Mouse (Mus musculus) liver, adult (tissue): Measurements from ENCODE around the gene Flt4.
A peak's percentile ranks its signal among the peaks of the same experiment; 100 is the strongest.
"Not testable (repeated sequence)": the region's sequence is repeated elsewhere in the genome, so short reads cannot be mapped to it uniquely, and the experiment has no call there.

Experiments used
- GATA4 ChIP-seq: IDR thresholded peaks from 2 replicates; pipeline ENCODE4 v1.6.1; 2014; ENCODE audit warnings: mild to moderate bottlenecking, low read length; ENCODE audit not compliant: insufficient replicate concordance

Flt4 gene

DNA sequence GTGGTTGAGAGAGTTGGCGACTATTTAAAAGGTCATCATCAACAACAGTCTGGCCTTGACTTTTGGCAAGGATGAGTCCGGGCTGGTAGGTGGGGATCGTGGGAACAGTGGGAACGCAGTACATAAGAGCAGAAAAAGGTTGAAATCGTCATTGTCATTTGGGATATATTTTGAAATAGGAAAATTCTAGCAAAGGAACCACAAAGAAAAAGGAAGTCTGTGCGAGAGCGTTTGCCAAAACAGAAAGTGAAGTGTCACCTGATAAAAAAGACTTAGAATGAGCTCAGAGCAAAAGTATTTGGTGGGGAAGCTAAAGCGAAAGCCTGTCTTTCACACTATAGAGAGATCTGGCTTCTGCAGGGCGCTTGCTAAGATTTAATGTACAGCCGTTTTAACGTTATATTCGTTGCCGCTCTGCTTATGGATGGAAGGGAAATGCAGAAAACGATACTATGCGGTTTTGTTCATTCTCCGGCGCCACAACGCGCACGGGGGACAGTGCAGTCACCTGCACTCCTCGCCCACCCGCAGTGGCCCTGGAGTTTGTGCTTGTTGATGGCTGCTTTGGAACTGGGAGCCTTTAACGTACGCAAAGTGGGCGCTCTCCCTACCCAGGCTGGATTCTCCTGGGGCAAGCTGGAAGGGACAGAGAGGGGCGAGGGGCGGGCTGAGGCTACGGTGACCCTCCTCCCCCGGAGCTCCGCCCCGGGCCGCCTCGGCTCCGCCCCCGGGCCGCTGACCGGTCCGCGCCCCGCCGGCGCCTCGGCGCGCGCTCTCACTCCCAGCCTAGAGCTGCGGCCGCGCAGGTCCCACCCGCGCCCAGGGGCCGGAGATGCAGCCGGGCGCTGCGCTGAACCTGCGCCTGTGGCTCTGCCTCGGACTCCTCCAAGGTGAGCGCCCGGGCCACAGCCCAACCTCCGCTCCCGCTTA, at the start of gene Flt4:
Flt4 (plus strand) TSS at position 326 of the 930 bp plus-strand sequence.
- TF ChIP-seq GATA4: not testable (repeated sequence)

- no peak for TF ChIP-seq GATA4
These were observed 18.9 kb upstream of the Flt4 start for GRCm38 (mm10) chr11:49590213-49590612.

DNA sequence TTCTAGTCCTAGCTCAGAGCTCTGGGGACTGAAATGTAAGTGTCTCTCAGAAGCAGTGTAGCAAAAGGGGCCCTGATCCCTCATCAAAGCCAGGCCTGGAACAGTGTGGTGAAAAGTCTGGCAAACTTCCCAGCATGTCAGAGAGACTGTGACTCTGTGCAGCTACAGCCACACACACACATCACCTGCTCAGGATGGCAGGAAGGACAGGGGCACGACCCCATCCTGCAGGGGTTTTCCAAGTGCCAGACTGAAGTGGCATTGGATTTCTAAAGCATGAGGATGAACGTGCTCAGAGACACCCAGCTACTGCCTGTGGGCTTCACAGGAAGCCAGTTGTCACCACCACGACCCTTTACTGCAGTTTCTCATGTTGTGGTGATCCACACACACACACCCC, 3.1 kb downstream of the Flt4 start:
- TF ChIP-seq GATA4: no peak

DNA sequence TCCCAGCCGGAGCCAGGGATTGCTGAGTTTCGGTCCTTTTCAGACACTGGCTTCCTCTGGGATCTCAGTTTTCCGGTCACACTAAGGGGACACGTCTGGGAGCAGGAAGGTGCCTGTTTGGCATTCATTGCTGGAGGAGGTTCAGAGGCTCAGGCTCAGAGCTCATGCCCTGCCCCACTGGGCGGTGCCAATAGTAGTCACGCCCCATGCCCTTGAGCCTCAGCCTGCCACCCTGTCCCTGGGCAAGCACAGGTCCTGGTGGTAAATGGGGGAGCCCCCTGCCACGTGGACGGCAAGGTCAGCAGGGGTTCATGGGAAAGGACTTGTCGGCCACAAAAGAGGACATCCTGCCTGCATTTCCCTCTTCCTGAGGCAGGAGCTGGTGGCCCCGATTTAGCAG, 4.3 kb downstream of the Flt4 start:
- TF ChIP-seq GATA4: no peak; the same call in 1 of the 2 replicates

DNA sequence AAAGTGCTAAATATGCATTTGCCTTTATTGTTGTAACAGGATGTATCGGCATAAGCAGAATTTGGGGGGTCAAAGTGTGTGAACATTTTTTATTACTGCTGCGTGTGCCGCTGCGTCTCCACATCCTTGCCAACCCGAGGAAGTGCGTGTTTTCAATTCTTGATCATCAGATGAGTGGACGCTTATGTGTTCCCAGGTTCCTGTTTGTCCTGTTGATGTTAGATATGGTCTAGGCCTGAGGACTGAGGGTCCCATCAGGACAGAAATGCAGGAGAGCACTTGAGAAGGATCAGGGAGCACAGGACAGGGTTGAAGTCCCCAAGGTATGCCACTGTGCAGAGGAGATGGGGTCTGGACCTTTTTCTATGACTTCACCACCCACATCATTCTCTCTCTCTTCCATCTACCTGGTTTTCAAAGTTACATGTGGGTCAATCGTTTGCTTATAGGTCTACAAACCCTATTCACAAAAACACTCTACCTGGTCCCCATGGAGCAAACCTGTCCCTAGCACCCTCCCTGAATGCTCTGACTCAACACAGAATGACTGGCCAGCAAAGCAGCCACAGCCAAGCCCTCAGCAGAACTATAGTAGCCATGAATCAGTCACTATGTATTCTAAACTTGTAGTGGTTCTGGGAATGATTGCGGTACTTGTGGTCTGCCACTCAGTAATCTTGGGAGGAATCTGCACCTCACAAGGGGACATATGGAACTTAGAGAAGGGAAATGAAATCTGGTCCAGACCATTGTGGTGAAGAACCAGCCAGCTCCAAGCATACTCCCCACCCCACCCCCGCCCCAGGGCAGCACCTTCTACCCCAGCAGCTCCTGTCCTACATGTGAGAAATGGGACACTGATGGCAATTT, 7.0 kb downstream of the Flt4 start:
- no peak for TF ChIP-seq GATA4

DNA sequence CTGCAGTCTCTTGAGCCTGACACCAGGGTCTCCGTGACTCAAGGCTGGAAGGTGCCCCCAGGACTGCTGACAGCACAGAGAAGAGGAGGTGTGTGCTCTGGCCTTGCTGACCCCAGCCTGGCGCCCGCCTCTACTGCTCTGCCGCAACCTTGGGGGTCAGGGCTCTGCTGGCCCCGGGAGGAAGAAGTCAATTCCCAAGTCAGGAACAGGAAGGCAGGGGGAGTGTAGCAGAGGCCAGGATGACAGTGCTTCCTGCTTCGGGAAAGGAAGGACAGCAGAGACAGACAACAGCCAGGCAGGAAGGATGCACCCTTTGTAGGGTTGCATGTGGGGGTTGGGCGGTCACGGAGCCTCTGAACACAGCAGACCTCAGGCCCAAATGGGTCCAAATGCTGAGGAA, 9.4 kb downstream of the Flt4 start:
- peak; percentile 40; the same call in 1 of the 2 replicates for TF ChIP-seq GATA4

DNA sequence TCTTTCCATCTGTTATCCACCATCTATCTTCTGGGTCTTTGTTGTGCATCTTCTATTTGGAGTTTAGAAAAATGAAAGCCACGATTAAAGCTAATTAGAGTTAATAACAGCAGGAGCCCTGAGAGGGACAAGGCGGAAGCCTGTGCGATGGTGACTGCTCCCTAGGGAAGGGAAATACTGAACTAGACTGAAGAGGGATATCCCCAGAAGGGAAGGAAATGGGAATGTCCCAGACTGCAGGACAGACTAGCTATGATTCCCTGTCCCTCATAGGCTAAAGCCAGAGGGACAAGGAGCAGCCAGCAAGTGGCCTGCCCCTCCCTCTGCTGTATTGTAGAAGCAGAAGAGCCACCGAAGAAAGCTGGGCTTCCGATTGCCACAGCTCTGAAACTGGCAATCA, 12.9 kb downstream of the Flt4 start:
- TF ChIP-seq GATA4: no peak

DNA sequence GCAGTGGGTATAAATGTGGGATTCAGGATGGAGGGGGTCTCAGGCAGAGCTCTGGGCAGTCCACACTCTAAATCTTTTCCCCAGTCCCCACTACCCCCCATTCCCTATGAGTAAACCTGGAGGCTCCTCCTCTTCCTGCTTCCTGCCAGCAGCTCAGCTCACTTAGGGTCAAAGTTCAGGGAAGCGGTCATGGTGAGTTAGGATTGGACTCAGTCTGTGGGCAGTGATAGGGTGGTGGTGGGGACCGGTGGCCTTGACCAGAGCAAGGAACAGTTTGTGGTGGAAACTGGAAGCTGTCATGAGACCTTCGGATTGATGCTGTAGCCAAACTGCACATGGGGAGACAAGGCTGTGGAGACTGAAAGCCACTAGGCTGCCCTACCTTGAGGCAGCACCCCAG, 15.1 kb downstream of the Flt4 start:
- no peak; the same call in 1 of the 2 replicates for TF ChIP-seq GATA4

- TF ChIP-seq GATA4: no peak
These were observed 16.8 kb downstream of the Flt4 start for GRCm38 (mm10) chr11:49625863-49626262.

DNA sequence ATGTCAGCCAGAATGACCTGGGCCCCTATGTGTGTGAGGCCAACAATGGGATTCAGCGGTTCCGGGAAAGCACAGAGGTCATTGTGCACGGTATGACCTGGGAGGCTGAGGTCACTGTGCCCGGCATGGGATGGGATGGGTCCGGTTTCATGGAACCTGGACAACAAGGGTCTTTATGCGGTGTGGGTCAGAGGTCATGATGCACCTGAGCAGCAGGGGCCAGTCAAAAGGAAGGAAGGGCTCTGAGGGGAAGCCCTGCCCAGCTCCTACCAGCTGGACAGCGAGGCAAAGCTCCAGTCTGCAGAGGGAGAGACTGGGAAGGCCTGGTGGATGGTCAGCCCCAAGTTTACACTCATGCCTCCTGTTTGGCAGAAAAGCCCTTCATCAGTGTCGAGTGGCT, 17.7 kb downstream of the Flt4 start:
- no peak for TF ChIP-seq GATA4

GRCm38 (mm10) chr11:49631154-49631553, 22.1 kb downstream of the Flt4 start:
- no peak for TF ChIP-seq GATA4

- no peak for TF ChIP-seq GATA4
These were observed 23.2 kb downstream of the Flt4 start for GRCm38 (mm10) chr11:49632256-49632655.

- no peak for TF ChIP-seq GATA4
These were observed 25.0 kb downstream of the Flt4 start for GRCm38 (mm10) chr11:49634101-49634500.

DNA sequence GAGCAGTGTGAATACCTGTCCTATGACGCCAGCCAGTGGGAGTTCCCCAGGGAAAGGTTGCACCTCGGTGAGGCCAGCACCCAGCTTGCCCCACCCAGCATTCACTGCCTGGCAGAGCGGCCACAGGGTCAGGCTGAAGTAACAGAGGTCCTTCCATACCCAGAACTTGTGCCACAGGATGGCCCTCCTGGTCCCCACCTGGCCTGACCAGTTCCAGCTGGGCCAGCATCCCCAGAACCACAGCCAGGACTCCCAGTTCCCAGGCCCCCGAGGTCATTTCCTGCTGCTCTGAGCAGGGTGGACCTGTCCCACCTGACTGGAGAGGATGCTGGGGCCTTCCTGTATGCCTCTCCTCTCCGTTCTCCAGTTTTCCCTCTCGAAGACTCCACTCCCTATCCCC, 26.6 kb downstream of the Flt4 start:
- no peak for TF ChIP-seq GATA4

DNA sequence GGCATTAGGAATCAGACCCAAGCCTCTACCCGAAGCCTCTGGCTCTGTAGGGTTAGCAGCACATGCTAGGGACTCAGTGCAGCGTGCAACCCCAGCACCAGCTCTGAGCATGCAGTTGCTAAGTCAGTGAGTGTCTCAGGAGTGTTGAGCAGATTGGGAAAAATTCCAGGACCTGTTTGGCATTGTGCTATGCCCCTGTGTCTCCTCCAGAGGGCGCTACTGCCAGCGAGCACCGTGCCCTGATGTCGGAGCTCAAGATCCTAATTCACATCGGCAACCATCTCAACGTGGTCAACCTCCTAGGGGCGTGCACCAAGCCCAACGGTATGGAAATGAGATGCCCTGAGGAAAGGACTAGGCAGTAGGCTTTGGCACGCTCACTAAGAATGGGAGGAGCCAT, 27.4 kb downstream of the Flt4 start:
- TF ChIP-seq GATA4: no peak

DNA sequence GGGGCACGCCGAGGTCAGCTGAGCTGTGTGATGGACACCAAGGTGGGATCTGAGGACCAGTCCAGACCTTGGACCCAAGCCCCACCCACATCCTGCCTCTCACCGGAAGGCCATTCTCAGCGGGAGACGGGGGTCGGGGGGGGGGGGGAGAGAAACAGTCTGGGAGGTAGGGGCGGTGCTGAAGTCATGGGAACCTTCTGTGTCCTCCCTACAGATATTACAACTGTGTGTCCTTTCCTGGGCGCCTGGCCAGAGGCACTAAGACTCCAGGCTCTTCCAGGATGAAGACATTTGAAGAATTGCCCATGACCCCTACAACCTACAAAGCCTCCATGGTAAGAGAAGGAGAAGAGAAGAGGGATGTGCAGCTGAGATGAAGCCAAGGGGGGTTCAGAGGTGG, 36.6 kb downstream of the Flt4 start:
- TF ChIP-seq GATA4: no peak
